Mouse (Mus musculus) ES-E14 (cell line): ENCODE results near the gene Polr3g.

Experiments used
- CHD2 ChIP-seq: IDR thresholded peaks from 2 replicates; pipeline ENCODE4 v1.6.1; 2014; ENCODE audit warnings: mild to moderate bottlenecking, low read depth, low read length, inconsistent platforms
- HCFC1 ChIP-seq: IDR thresholded peaks from 2 replicates; pipeline ENCODE4 v1.6.1; 2012; ENCODE audit warnings: low read length, inconsistent platforms, borderline replicate concordance; ENCODE audit not compliant: insufficient read depth
- ZC3H11A ChIP-seq: IDR thresholded peaks from 2 replicates; pipeline ENCODE4 v1.6.1; 2012; ENCODE audit warnings: low read depth, mild to moderate bottlenecking, inconsistent platforms, low read length, borderline replicate concordance
- ZNF384 ChIP-seq: IDR thresholded peaks from 2 replicates; pipeline ENCODE4 v1.6.1; 2012; ENCODE audit warnings: low read depth, low read length, inconsistent platforms

- TF ChIP-seq ZC3H11A (no peak), CHD2 (no peak), ZNF384 (no peak), HCFC1 (no peak)
Measured at GRCm38 (mm10) chr13:81639624-81640023, 71.2 kb downstream of the Polr3g start.
